8 mouse cellular contexts compared by ENCODE assay signal in the genomic region with DNA sequence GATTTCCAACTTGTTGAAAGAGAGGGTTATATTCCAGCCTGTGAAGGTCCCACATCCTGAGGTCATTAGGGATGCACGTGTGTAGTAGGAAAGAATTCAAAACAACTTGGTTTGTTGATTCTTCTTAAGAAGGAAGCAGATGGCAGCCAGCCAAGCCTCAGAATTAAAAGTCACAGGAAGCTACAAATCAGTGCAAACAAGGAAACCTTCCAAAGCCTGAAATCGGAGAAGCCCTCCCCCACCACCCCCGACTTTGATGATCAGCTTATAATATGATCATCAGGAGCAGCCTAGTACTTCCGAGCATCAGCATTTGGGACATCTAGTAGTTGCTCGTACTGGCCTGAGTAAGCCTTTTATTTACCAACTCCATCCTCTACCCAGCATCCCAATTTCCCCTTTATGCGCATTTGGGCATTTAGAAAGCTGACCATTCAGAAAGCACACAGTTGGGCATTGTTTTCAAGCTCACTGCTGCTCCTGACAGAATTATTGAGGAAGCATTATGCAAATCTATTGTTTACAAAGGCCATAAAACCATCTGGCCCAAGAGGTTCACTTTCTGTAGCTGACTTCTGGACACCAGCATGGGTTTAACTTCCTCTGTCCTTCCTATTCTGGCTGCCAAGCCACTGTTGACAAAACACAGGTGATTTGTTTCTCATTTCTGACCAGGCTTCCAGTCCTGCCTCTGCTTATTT. TPM values are rescaled to one million over a fixed set of nuclear protein-coding genes. Genes with fewer than 3 reads are reported as not detected.
A peak's percentile ranks its signal among the peaks of the same experiment; 100 is the strongest.
DNase-seq lines count a peak whose midpoint lies in the region; ATAC-seq and TF ChIP-seq lines count a peak whose summit lies in the region.

No protein-coding gene starts in this region.

- H3K4me3 ChIP-seq in midbrain, embryonic 11.5 days (ENCODE audit: low read depth, low read length): no peak overlapping the region
- no peak overlapping the region for H3K4me3 ChIP-seq in midbrain, embryonic 15.5 days
- 0 out of 2 replicates have a peak overlapping the region, but pooled peaks have one; percentile 14 for H3K4me3 ChIP-seq in kidney, adult 2 months (ENCODE audit: insufficient read depth, low read depth, low read length)

- no peaks in the 10 kb centered on the region for H3K9me3 ChIP-seq in midbrain, embryonic 11.5 days (ENCODE audit: control insufficient read depth, low read length)
- no peaks in the 10 kb centered on the region for H3K9me3 ChIP-seq in midbrain, embryonic 15.5 days

- peak; percentile 75 for ATAC-seq in midbrain, embryonic 11.5 days (ENCODE audit: low FRiP score)
- ATAC-seq in midbrain, embryonic 15.5 days (replicated peaks): no peak

- no peak for DNase-seq in midbrain, embryonic 11.5 days (ENCODE audit: low spot score, missing footprints)
- DNase-seq in adrenal gland, adult 18-20 months (ENCODE audit: low spot score in 2 of 2): peak; percentile 5 to 31
- DNase-seq in gastrocnemius, adult 18-20 months (ENCODE audit: low spot score): peak; percentile 6
- DNase-seq in kidney, adult 2 months: peak; percentile 86
- peak; percentile 26 for DNase-seq in lung, postnatal 25 days (ENCODE audit: low spot score)
- no peak for DNase-seq in spleen, adult 12 weeks (ENCODE audit: low spot score)
- no peak for DNase-seq in layer of hippocampus, adult 9-10 months (ENCODE audit: low spot score)

- no peak for TF ChIP-seq CTCF in kidney, adult 2 months (conservative IDR thresholded peaks at IDR 0.05; ENCODE audit: insufficient read depth, insufficient read length, low read depth, low read length)

- H3K27me3 ChIP-seq in midbrain, embryonic 11.5 days (ENCODE audit: control insufficient read depth, insufficient read depth, low read length): no peaks in the 10 kb centered on the region
- no peaks in the 10 kb centered on the region for H3K27me3 ChIP-seq in midbrain, embryonic 15.5 days (replicated peaks)
- H3K27me3 ChIP-seq in kidney, adult 2 months (replicated peaks; ENCODE audit: control insufficient read depth, insufficient read depth, low read length): no peaks in the 10 kb centered on the region

- H3K9ac ChIP-seq in midbrain, embryonic 11.5 days (ENCODE audit: low read length): no peak overlapping the region
- no peak overlapping the region for H3K9ac ChIP-seq in midbrain, embryonic 15.5 days

- H3K27ac ChIP-seq in midbrain, embryonic 11.5 days (ENCODE audit: low read depth, low read length): no peak overlapping the region
- no peak overlapping the region for H3K27ac ChIP-seq in midbrain, embryonic 15.5 days
- H3K27ac ChIP-seq in kidney, adult 2 months (ENCODE audit: insufficient read depth, low read depth, low read length): peak overlapping the region; percentile 76

- H3K4me1 ChIP-seq in midbrain, embryonic 11.5 days (ENCODE audit: control insufficient read depth, insufficient read depth, low read length): no peaks in the 10 kb centered on the region; the same call in 1 of the 2 replicates
- no peaks in the 10 kb centered on the region for H3K4me1 ChIP-seq in midbrain, embryonic 15.5 days
- H3K4me1 ChIP-seq in kidney, adult 2 months (ENCODE audit: control insufficient read depth, insufficient read depth, low read length): peaks cover 2% of the 10 kb centered on the region; the same call in 1 of the 2 replicates

- H3K36me3 ChIP-seq in midbrain, embryonic 11.5 days (ENCODE audit: control insufficient read depth, insufficient read depth, low read length): no peaks in the 10 kb centered on the region
- no peaks in the 10 kb centered on the region for H3K36me3 ChIP-seq in midbrain, embryonic 15.5 days (replicated peaks)
- no peaks in the 10 kb centered on the region for H3K36me3 ChIP-seq in kidney, adult 2 months (ENCODE audit: control insufficient read depth, insufficient read depth, low read length)

- 58% methylated on average over 6 of the region's 6 CpGs for WGBS in midbrain, embryonic 11.5 days
- 50% methylated on average over 6 of the region's 6 CpGs for WGBS in midbrain, embryonic 15.5 days
- 16% methylated on average over 6 of the region's 6 CpGs for WGBS in kidney, adult 2 months

- H3K4me2 ChIP-seq in midbrain, embryonic 11.5 days: no peak overlapping the region
- no peak overlapping the region for H3K4me2 ChIP-seq in midbrain, embryonic 15.5 days

- TF ChIP-seq POLR2A in kidney, adult 2 months (IDR thresholded peaks at IDR 0.05; ENCODE audit: low read depth, low read length): no peak

RNA-seq across cellular contexts. Expression of a gene that starts 59.9 kb away (rescaled TPM):
- 57.8 and 61.1 TPM in 2 replicates for polyA plus RNA-seq in midbrain, embryonic 11.5 days (2014; fragmentation: Nextera tagmentation; extraction: Ambion mirVana)
- 145 and 148 TPM in 2 replicates for polyA plus RNA-seq in midbrain, embryonic 15.5 days (2015; fragmentation: Nextera tagmentation; extraction: Ambion mirVana)
- 10 to 100 TPM; 30.4 to 49.0 TPM for total RNA-seq in adrenal gland, adult 18-20 months (2021)
- total RNA-seq in gastrocnemius, adult 18-20 months (2021): 100 to 1,000 TPM; 160 to 203 TPM
- polyA plus RNA-seq in kidney, adult 2 months (2012; rRNA removed): 12.0 and 14.0 TPM in 2 replicates

Comparison
In these comparisons a context has a peak if more than half of its experiments do, and no peak if none do; other contexts are left out.
1. DNase-seq: peak in adrenal gland, adult 18-20 months (2 of 2), gastrocnemius, adult 18-20 months (single experiment), kidney, adult 2 months (single experiment) and lung, postnatal 25 days (single experiment); none in midbrain, embryonic 11.5 days (single experiment), spleen, adult 12 weeks (single experiment) and layer of hippocampus, adult 9-10 months (single experiment).